Mouse (Mus musculus) megakaryocyte, embryonic 14.5 days (primary cell): Measurements from ENCODE around the gene Cyb5rl.

Source experiments
- FLI1 ChIP-seq: IDR thresholded peaks from 2 replicates; pipeline ENCODE4 v1.6.1; 2012; ENCODE audit warnings: low read length, inconsistent platforms, mixed read lengths
- GATA1 ChIP-seq: IDR thresholded peaks from 3 replicates; pipeline ENCODE4 v1.6.1; 2012; ENCODE audit warnings: mixed read lengths, low read length, inconsistent platforms, borderline replicate concordance

- TF ChIP-seq FLI1 (no peak), GATA1 (no peak)
Observed at GRCm38 (mm10) chr4:107051889-107052288, 14.9 kb upstream of the Cyb5rl start.
